Mouse (Mus musculus): ENCODE data around the gene Cd164. TPM values are rescaled to one million over a fixed set of nuclear protein-coding genes. Genes with fewer than 3 reads are reported as not detected.

Cd164 gene
- polyA plus RNA-seq, 1 experiment from 2014 or later: 48.7 TPM

- no peak overlapping the region for H3K4me3 ChIP-seq
- no peaks in the 10 kb centered on the region for H3K27me3 ChIP-seq (replicated peaks)
- H3K36me3 ChIP-seq (replicated peaks): no peaks in the 10 kb centered on the region
- H3K4me2 ChIP-seq: no peak overlapping the region
- H3K27ac ChIP-seq: no peak overlapping the region
- no peaks in the 10 kb centered on the region for H3K4me1 ChIP-seq
- H3K9me3 ChIP-seq: no peaks in the 10 kb centered on the region
- H3K9ac ChIP-seq: no peak overlapping the region
- ATAC-seq (replicated peaks): no peak
- WGBS: 80% methylated on average over 4 of the region's 4 CpGs
These were observed 61.2 kb downstream of the Cd164 start for GRCm38 (mm10) chr10:41580441-41580840.

Other genes with a start within 250 kb of the Cd164 start
- gene Fig4, start 216.2 kb upstream of the Cd164 start, polyA plus RNA-seq (2015; fragmentation: Nextera tagmentation; extraction: Ambion mirVana): 30.8 and 31.5 TPM in 2 replicates
- 0.22 and 0.30 TPM in 2 replicates for gene Ak9, start 215.4 kb upstream of the Cd164 start, polyA plus RNA-seq (2015; fragmentation: Nextera tagmentation; extraction: Ambion mirVana)
- 19.8 and 22.3 TPM in 2 replicates for gene Zbtb24, start 69.0 kb upstream of the Cd164 start, polyA plus RNA-seq (2015; fragmentation: Nextera tagmentation; extraction: Ambion mirVana)
- gene Mical1, start 43.1 kb upstream of the Cd164 start, polyA plus RNA-seq (2015; fragmentation: Nextera tagmentation; extraction: Ambion mirVana): 19.6 and 21.5 TPM in 2 replicates
- gene Smpd2, start 29.0 kb upstream of the Cd164 start, polyA plus RNA-seq (2015; fragmentation: Nextera tagmentation; extraction: Ambion mirVana): 38.8 and 41.6 TPM in 2 replicates
- 3.2 and 3.3 TPM in 2 replicates for gene Ppil6, start 29.0 kb upstream of the Cd164 start, polyA plus RNA-seq (2015; fragmentation: Nextera tagmentation; extraction: Ambion mirVana)
- gene Ccdc162, start 197.2 kb downstream of the Cd164 start, polyA plus RNA-seq (2015; fragmentation: Nextera tagmentation; extraction: Ambion mirVana): 0.52 and 0.77 TPM in 2 replicates

Measured in midbrain, embryonic 15.5 days (tissue).